Mouse (Mus musculus) kidney, postnatal 14 days (tissue): ENCODE results near the gene Bco2.
A peak's percentile ranks its signal among the peaks of the same experiment; 100 is the strongest.

Experiments
- DNase-seq: peaks from one replicate; pipeline ENCODE4 v3.0.0; 2022; ENCODE audit warnings: mixed read lengths

The Bco2 gene

DNA sequence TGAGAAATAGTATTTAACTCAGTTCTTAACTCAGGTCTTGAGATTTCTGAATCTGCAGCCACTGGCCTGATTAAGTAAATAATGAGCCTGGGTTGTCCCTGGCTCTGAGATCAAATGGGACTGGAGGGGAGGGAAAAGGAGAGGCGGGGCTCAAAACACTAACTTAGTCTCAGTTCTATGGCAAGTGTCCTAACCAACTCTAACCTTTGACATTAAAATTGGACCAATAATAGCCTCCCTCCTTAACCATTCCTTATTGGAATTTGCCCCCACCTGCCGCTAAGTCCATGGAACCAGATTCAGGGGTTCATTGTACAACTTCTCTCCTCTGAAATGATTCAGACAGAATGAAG, at the start of gene Bco2:
Gene Bco2, minus strand, starts transcription at position 88 of the 353 bp plus-strand sequence.
- peak; percentile 21 for DNase-seq

- DNase-seq, result no peak
Observed at GRCm38 (mm10) chr9:50604338-50604737, 49.4 kb upstream of the Bco2 start.

DNA sequence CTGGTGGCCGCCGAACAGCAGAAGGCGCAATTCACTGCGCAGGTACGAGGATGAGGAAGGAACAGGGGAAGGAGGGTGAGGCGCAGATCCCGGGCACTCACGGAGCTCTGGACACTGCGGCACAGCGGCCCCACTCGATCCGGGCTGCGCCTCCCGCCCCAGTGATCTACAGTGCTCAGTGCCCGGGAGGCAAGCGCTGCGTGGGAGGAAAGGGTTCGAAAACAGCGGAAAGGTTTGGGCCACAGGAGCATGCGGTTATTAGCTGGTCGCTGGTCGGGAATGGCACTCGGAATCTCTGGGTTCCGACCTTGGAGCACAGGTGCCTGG, 49.0 kb upstream of the Bco2 start:
- no peak for DNase-seq

DNA sequence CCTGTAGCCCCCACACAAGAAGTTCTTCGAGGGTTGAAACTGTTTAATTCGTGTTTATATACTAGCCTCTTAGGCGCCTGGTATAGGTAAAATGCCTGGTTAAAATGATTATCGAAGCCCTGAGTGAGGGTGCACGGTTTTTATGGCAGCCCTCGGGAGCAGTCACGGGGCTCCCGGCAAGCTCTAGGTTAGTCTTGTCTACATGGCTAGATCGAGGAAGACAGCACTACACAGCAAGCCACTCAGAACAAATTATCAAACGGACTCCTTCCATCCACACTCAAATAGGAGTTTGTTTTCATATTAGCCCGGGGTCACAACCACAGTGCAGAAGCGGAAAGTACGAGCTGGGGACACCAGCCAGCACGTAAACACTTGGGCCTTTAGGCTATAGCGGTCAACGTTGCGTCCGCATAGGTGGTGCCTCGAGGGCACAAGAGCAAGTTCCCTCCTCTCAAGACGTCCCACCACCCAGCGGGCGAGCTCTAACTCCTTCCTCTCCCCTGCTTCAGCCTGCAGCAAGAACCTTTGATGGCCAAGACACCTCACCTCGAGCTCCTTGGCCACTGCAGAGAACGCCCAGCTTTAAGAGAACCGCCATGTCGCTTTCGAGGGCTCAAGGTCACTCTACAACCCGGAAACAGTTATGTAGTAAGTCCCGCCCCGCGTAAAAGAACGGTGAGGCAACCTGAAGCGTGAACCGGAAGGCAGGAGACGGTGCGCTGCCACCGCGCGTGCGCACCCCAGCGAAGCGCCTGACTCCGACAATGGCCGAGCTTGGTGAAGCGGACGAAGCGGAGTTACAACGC, 48.4 kb upstream of the Bco2 start, which contains the start of the genes Sdhd and Timm8b:
Gene Sdhd, minus strand, starts transcription at position 624 of the 809 bp plus-strand sequence.
Gene Timm8b, plus strand, starts transcription at position 722 of the 809 bp plus-strand sequence.
- DNase-seq, result peak; percentile 96

DNA sequence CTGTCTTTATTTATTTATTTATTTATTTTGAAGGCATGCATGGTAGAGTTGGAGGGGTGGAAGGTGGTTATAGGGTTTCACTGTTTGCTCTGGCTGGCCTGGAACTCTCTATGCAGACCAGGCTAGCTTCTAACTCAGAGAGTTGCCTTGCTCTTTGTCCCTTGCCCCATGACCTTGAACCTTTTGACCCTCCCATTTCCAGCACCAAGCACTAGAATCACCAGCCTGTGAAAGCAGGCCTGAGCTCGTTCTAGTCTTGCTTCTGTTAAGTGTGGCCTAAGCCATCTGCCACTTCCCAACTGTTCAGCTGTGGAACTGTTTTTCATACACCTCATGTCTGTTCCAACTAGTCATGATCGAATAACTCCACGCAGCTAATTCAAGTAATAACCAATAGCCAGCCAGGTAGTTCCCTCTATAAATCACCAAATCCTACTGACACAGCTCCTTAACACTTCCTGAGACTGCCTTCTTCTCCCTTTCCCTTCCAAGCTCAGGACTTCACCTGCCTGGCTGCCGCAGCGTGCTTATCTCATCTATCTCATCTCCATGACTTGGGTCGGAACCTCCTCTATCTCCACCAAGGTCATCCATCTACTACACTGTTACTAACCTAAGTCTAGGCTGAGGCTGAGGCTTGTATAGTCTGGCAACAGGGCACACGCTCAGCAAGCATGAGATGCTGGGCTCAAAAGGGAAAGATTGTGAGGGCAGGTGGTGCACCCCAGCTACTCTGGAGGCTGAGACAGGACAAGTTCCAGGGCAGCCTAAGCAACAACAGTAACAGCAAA, 47.3 kb upstream of the Bco2 start:
- peak; percentile 10 for DNase-seq

GRCm38 (mm10) chr9:50601536-50601935, 46.6 kb upstream of the Bco2 start:
- no peak for DNase-seq

DNA sequence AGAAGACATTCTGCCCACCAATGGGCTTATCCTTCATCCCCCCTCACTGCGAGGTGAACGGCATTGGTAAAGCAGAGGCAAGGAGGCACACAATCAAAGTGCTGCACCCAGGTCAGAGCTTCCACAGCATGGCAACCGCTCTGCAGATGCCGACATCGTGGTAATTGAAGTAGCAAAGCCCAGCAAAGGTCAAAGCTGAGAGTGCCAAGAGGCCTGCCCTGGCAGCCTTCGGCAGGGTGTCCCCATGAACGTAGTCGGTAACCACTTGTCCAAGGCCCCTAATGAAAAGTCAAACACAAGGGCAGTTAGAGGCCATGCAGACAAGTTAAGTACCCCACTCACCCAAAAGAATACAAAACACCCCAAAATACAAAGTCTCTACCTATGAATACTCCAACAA, 42.0 kb upstream of the Bco2 start:
- no peak for DNase-seq

- DNase-seq, result peak; percentile 52
Observed at GRCm38 (mm10) chr9:50594794-50595417, 39.9 kb upstream of the Bco2 start.

DNA sequence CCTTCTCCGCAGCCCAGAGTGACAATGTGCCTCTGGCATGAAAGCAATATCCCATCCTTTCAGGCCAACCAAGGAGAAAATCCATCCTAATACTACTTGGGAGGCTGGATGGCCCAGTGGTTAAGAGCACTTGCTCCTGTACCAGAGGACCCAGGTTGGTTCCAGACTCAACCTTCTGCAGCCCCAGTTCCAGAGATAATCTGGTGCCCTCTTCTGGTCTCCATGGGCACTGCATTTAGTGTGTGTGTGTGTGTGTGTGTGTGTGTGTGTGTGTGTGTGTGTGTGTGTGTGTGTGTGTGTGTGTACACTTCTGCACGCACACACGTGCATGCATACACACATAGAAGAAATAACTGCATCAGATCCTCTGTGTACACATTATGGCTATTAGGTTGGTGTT, 38.6 kb upstream of the Bco2 start:
- peak; percentile 33 for DNase-seq

DNA sequence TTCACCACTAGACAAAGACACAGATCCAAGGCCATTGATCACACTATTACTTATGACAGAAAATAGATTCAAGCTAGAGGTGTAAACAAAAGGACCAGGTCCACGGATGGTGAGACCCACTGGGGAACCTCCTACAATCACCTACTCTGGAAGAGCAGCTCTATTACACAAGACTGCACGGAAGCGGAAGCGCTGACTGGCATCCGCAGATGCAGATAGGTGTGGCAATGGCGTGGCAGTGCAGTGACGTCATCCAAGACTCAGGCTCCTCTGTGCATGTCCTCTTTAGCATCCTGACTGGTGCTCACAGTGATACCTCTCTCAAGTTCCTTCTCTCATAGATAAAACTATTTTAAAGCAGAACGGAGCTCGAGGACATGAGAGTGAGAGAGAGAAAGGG, 38.0 kb upstream of the Bco2 start:
- no peak for DNase-seq

- DNase-seq, result no peak
Observed at GRCm38 (mm10) chr9:50590856-50591518, 36.0 kb upstream of the Bco2 start.

- DNase-seq, result no peak
Observed at GRCm38 (mm10) chr9:50586955-50587354, 32.0 kb upstream of the Bco2 start.

DNA sequence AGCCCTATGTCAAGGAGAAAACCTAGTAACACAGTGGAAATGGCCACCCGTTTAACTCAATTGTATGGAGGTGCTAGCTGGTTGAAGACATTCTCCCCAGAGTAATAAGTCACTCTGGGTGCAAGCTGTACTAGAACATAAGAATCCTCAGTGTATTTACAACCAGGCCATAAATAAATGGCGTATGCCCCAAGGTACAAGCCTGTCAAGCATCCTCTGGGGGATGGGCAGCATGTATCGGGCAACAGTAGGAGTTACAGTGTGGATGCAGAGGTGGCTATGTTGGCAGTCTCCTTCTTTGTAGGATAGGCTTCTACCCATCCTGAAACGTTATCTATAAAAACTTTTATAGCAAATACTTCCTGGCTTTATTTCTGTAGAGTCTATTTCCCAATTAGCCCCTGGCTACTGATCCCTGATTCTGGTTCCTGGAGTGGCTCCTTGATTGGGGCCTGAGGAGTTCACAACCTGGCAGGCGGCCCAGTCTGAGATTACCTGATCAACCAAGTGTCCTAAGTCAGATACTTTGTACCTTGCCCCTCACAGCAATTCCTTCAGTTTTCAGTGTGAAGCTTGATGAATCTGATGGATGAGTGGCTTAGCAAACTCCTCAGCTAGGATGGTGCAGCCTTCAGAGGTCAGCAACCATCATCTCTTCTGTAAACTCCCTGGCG, 30.3 kb upstream of the Bco2 start:
- DNase-seq, result peak; percentile 81

DNA sequence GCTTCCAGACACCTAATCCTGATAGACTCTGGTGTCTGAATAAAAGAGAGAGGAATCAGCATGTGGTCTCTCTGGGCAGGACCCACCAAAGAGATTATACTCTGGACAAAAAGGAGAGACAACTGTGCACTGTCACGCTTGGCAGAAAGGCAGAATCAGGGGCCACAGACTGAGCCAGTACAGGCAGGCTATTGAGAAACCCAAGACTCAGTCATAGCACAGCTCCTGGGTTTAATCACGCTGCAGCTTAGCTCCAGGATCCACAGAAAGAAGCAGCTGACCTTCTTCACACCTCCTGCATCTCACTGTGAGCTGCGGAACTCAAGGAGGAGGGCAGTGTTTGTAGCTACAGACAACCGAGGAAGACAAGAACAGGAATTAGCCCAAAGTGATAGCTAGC, 25.4 kb upstream of the Bco2 start:
- DNase-seq, result no peak

- DNase-seq, result no peak
Observed at GRCm38 (mm10) chr9:50569599-50570525, 14.9 kb upstream of the Bco2 start.

GRCm38 (mm10) chr9:50567881-50568280, 12.9 kb upstream of the Bco2 start:
- no peak for DNase-seq

DNA sequence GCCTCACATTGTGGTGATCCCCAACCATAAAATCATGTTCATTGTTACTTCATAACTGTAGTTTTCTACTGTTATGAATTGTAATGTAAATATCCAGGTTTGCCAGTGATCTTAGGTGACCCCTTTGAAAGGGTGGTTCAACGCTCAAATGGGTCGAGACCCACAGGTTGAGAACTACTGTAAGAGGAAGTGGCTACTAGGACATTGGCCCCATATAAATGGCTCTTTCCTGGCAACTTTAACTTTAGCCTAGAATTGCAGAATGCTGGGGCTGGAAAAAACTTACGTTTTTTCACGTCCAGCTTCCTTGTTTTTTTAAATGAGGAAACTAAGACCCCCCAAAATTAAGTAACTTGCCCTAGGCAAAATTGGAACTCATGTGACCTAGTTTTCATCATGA, 12.4 kb upstream of the Bco2 start:
- no peak for DNase-seq

GRCm38 (mm10) chr9:50565940-50566339, 11.0 kb upstream of the Bco2 start:
- DNase-seq, result no peak

DNA sequence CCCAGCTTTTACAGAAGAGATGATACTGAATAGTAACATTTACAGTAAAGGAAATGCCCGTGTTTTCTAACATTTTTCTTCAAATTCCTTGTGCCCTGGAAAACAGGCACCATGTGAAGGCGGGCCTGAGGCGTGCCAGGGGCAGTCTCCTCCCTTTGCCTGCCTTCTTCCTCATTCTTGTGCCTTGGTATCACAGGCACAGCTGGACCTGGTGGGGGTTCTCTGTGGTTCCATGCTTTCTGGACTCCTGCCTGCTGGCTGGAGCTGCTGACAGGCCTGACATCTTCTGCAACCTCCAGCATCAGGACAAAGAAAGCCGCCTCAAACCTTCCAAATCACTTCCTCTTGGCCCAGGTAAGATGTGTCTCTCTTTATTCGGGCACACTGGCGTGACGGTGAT, 10.2 kb upstream of the Bco2 start:
- DNase-seq, result no peak

- no peak for DNase-seq
Observed at GRCm38 (mm10) chr9:50561918-50562360, 7.0 kb upstream of the Bco2 start.

GRCm38 (mm10) chr9:50561145-50561917, 6.3 kb upstream of the Bco2 start, which contains the start of gene Tex12:
TSS of gene Tex12 (minus strand) at chr9:50561325.
- DNase-seq, result no peak
